Mouse (Mus musculus): ENCODE results near the gene Ankrd22. TPM values are rescaled to one million over a fixed set of nuclear protein-coding genes. Genes with fewer than 3 reads are reported as not detected.

Ankrd22 gene
- total RNA-seq, 1 experiment from 2014 or later: 0.32 TPM

- no peak for ATAC-seq (replicated peaks; ENCODE audit: low read depth, poor library complexity, severe bottlenecking)
Measured at GRCm38 (mm10) chr19:34101888-34102287, 64.0 kb downstream of the Ankrd22 start.

DNA sequence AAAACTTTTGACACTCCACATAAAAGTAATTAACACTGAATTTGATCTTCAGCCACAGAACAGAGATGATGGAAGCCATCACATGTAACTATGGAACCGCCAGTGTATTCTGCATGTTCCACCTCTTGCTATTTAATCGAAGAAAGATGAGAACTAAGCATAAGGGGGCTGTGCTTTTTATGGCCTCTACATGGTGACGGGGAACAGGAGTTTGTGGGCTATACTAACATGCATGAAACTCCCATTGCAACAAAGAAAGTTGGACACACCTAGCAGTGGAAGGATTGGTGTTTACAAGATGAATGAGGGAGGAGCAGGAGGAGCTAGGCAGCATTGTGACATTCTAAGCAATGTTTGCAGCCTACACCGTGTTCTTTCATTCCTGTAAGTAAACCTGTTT, 65.2 kb downstream of the Ankrd22 start, which contains the start of gene Lipm:
TSS of gene Lipm (plus strand) at position 301 of the 400 bp plus-strand sequence.
- no peak for ATAC-seq (replicated peaks; ENCODE audit: low read depth, poor library complexity, severe bottlenecking)

DNA sequence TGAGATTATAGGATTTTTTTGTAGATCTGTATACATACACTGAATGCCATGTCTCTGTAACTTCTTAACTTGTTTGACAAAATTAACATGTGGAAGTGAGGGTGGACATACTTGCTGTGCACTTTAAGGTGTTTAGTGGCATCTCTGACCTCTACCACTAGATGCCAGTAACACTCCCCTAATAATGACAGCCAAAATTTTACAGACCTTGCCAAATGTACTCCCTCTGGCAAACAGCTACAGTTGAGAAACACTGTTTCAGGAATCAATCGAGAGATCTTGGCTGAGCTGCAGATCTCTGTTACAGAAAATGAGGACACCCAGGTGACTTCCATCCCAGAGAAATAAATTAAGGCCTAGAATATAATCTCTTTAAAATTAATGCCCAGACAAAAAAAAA, 69.6 kb downstream of the Ankrd22 start:
- 0 out of 2 replicates have a peak, but pooled peaks have one; percentile 36 for ATAC-seq (replicated peaks; ENCODE audit: low read depth, poor library complexity, severe bottlenecking)

DNA sequence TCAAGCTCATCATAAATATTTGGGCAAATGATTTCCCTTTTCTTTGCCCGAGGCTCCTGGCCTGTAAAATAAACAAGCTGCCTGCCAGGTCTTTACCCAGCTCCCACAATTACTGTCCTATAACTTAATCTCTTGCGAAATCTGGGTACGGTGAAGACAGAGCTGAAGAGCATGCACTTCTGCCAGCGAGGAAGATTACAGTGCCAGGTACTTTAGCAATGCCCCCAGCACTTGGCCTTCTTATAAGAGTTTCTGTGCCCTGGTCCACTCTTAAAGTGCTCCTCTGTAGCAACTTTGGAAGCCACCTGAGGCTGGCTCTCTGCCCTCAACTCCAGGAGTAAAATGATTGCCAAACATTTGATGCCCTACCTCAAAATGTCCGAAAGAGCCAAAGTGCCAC, 70.5 kb downstream of the Ankrd22 start:
- no peak for ATAC-seq (replicated peaks; ENCODE audit: low read depth, poor library complexity, severe bottlenecking)

DNA sequence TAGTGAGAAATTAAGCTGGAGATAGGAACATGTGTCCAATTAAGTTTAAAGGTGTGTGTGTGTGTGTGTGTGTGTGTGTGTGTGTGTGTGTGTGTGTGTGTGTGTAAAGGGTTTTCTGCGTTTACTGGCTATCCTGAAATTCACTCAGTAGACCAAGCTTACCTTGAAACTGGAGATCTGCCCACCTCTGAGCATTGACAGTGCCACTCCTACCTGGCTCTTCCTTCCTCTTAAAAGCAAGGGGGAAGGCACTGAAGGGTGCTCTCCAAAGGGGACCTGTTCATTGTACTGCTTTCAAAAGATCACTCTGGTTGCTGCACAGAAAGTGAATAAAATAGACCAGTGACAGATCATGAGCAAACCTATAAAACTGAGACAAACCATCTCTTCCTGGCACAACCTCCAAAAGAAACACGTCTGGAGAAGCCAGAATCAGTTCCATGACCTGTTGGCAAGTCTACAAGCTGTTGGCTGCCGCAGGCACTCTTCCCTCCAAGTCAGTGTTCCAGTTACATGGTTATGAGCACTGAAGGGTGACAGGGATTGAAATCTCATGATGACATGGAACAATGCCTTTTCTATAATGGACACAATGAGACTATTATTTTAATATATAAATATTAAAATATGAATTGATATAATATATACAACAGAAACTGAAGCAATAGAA, 76.7 kb downstream of the Ankrd22 start:
- no peak for ATAC-seq (replicated peaks; ENCODE audit: low read depth, poor library complexity, severe bottlenecking)

GRCm38 (mm10) chr19:34078130-34078529, 87.7 kb downstream of the Ankrd22 start:
- ATAC-seq (replicated peaks; ENCODE audit: low read depth, poor library complexity, severe bottlenecking): no peak

- no peak for ATAC-seq (replicated peaks; ENCODE audit: low read depth, poor library complexity, severe bottlenecking)
Measured at GRCm38 (mm10) chr19:34074239-34074638, 91.6 kb downstream of the Ankrd22 start.

Other genes with a start within 250 kb of the Ankrd22 start
- gene Lipf, start 204.9 kb downstream of the Ankrd22 start, total RNA-seq (2017): not detected in 2 replicates
- not detected in 2 replicates for gene Lipk, start 157.8 kb downstream of the Ankrd22 start, total RNA-seq (2017)
- gene Lipn, start 98.7 kb downstream of the Ankrd22 start, total RNA-seq (2017): not detected in 2 replicates
- gene Lipm, start 65.1 kb downstream of the Ankrd22 start, total RNA-seq (2017): not detected in 2 replicates
- 8.0 and 12.1 TPM in 2 replicates for gene Stambpl1, start 26.2 kb upstream of the Ankrd22 start, total RNA-seq (2017)
- gene Acta2, start 89.5 kb upstream of the Ankrd22 start, total RNA-seq (2017): not detected in 2 replicates
- 0.44 and 0.73 TPM in 2 replicates for gene Fas, start 124.6 kb upstream of the Ankrd22 start, total RNA-seq (2017)

Measured in common myeloid progenitor, adult 5-6 weeks (primary cell).